Mouse (Mus musculus): Measurements from ENCODE around the gene Bmp4. TPM values are rescaled to one million over a fixed set of nuclear protein-coding genes. Genes with fewer than 3 reads are reported as not detected.

Gene Bmp4
- total RNA-seq, 2 experiments from 2014 or later, result 8.7 to 11.1 TPM

Other genes with a start within 250 kb of the Bmp4 start
- gene Gm15217, start 11.3 kb downstream of the Bmp4 start, total RNA-seq (2021), result not detected

Data from left cerebral cortex, postnatal 10 days (tissue).